Mouse (Mus musculus): ENCODE measurements around the gene Fndc3b. TPM values are rescaled to one million over a fixed set of nuclear protein-coding genes. Genes with fewer than 3 reads are reported as not detected.
A peak's percentile ranks its signal among the peaks of the same experiment; 100 is the strongest.

The Fndc3b gene
- polyA plus RNA-seq, 1 experiment from 2014 or later = 29.0 TPM

GRCm38 (mm10) chr3:27652451-27653011 is 58.6 kb downstream of the Fndc3b start:
- H3K4me1 ChIP-seq (ENCODE audit: control insufficient read depth in 2 of 2, insufficient read depth in 2 of 2, low read length in 2 of 2) = peaks cover 51 to 88% of the 10 kb centered on the region in 2 experiments
- no peaks in the 10 kb centered on the region for H3K27me3 ChIP-seq (ENCODE audit: control insufficient read depth, insufficient read depth, low read length)
- no peak for ATAC-seq (ENCODE audit: insufficient number of reproducible peaks, insufficient read depth, low FRiP score, low read depth)
- 34% methylated on average over 9 of the region's 9 CpGs for WGBS
- H3K4me3 ChIP-seq (ENCODE audit: control insufficient read depth in 1 of 2, insufficient read depth in 1 of 2, low read depth in 1 of 2, low read length in 2 of 2) = no peak overlapping the region
- peak overlapping the region; percentile 49 to 87 for H3K27ac ChIP-seq (replicated peaks in 1 of 2; ENCODE audit: control insufficient read depth in 1 of 2, insufficient read depth in 1 of 2, low read depth in 2 of 2, low read length in 2 of 2)
- H3K4me2 ChIP-seq (ENCODE audit: low read length) = no peak overlapping the region
- H3K9me3 ChIP-seq (ENCODE audit: control insufficient read depth, low read length) = no peaks in the 10 kb centered on the region
- no peak overlapping the region for H3K9ac ChIP-seq (ENCODE audit: low read length)
- H3K36me3 ChIP-seq (ENCODE audit: control insufficient read depth, insufficient read depth, low read length) = no peaks in the 10 kb centered on the region

GRCm38 (mm10) chr3:27651731-27652130 is 59.4 kb downstream of the Fndc3b start:
- H3K9ac ChIP-seq (ENCODE audit: low read length) = no peak overlapping the region
- no peaks in the 10 kb centered on the region for H3K9me3 ChIP-seq (ENCODE audit: control insufficient read depth, low read length)
- H3K27ac ChIP-seq (replicated peaks in 1 of 2; ENCODE audit: control insufficient read depth in 1 of 2, insufficient read depth in 1 of 2, low read depth in 2 of 2, low read length in 2 of 2) = peak overlapping the region in 1 of 2 experiments; percentile 87; a peak in 2 of 4 replicates
- no peak overlapping the region for H3K4me2 ChIP-seq (ENCODE audit: low read length)
- no peaks in the 10 kb centered on the region for H3K27me3 ChIP-seq (ENCODE audit: control insufficient read depth, insufficient read depth, low read length)
- H3K4me1 ChIP-seq (ENCODE audit: control insufficient read depth in 2 of 2, insufficient read depth in 2 of 2, low read length in 2 of 2) = peaks cover 49 to 88% of the 10 kb centered on the region in 2 experiments
- H3K4me3 ChIP-seq (ENCODE audit: control insufficient read depth in 1 of 2, insufficient read depth in 1 of 2, low read depth in 1 of 2, low read length in 2 of 2) = no peak overlapping the region
- 44% methylated on average over 6 of the region's 6 CpGs for WGBS
- no peak for ATAC-seq (ENCODE audit: insufficient number of reproducible peaks, insufficient read depth, low FRiP score, low read depth)
- H3K36me3 ChIP-seq (ENCODE audit: control insufficient read depth, insufficient read depth, low read length) = no peaks in the 10 kb centered on the region

DNA sequence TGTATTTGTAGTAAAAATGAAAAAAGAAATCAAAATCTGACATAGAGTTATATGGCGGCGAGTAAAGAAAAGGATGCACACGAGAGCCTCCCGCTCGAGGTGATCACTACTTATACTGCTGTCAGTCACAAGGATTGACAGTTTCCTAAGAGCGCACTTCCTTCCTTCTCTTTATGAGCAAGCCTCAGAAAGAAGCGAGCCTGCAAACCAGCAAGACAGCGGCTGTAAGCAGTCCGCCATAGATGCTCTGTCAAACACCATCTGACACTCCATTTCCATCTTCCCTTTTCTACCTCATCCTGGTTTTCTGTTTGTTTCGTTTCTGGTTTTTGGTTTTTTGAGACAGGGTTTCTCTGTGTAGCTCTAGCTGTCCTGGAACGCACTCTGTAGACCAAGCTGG is 61.0 kb downstream of the Fndc3b start:
- no peak for ATAC-seq (ENCODE audit: insufficient number of reproducible peaks, insufficient read depth, low FRiP score, low read depth)
- H3K4me3 ChIP-seq (ENCODE audit: control insufficient read depth in 1 of 2, insufficient read depth in 1 of 2, low read depth in 1 of 2, low read length in 2 of 2) = no peak overlapping the region
- WGBS = 88% methylated on average over 11 of the region's 11 CpGs
- 0 out of 4 replicates have a peak overlapping the region, but pooled peaks of 1 of the 2 experiments have one; percentile 27 for H3K27ac ChIP-seq (replicated peaks in 1 of 2; ENCODE audit: control insufficient read depth in 1 of 2, insufficient read depth in 1 of 2, low read depth in 2 of 2, low read length in 2 of 2)
- no peaks in the 10 kb centered on the region for H3K36me3 ChIP-seq (ENCODE audit: control insufficient read depth, insufficient read depth, low read length)
- no peak overlapping the region for H3K9ac ChIP-seq (ENCODE audit: low read length)
- H3K4me2 ChIP-seq (ENCODE audit: low read length) = no peak overlapping the region
- no peaks in the 10 kb centered on the region for H3K9me3 ChIP-seq (ENCODE audit: control insufficient read depth, low read length)
- peaks cover 44 to 84% of the 10 kb centered on the region in 2 experiments for H3K4me1 ChIP-seq (ENCODE audit: control insufficient read depth in 2 of 2, insufficient read depth in 2 of 2, low read length in 2 of 2)
- no peaks in the 10 kb centered on the region for H3K27me3 ChIP-seq (ENCODE audit: control insufficient read depth, insufficient read depth, low read length)

DNA sequence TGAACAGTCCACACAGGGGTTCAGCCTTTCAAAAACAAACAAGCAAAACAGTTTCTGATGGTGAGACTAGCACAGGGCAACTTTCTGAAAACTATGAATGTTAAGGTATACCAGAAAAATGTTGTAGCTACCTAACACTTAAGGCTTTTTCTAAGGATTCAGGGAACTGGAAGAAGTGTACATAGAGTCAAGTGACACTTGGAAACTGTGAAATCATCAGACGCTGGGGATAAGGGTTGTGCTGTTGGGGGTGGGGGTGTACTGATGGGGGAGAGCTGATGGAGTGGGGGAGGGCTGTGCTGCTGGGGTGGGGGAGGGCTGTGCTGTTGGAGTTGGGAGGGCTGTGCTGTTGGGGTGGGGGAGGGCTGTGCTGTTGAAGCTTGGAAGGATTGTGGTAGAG is 61.8 kb downstream of the Fndc3b start:
- peak overlapping the region in 1 of 2 experiments; percentile 56; a peak in 1 of 4 replicates for H3K27ac ChIP-seq (replicated peaks in 1 of 2; ENCODE audit: control insufficient read depth in 1 of 2, insufficient read depth in 1 of 2, low read depth in 2 of 2, low read length in 2 of 2)

DNA sequence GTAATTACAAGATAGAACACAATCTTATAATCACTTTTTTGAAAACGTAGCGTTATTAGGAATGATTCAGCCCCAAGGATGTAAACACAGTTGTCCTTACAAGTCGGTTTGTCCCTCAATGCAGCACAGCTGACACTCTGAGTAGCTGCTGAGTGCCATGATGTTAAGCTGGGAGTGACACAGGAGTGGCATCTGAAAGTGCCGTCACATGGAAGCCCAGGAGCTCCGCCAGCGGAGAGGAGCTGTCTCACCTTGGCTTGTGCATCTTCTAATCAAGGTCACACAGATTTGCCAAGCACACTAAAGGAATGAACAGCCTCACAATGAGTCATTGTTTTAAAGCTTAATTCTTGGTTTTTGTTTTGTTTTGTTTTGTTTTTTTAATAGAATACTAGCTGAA is 68.7 kb downstream of the Fndc3b start:
- ATAC-seq (ENCODE audit: insufficient number of reproducible peaks, insufficient read depth, low FRiP score, low read depth) = 0 out of 2 replicates have a peak, but pooled peaks have one; percentile 52
- no peak overlapping the region for H3K9ac ChIP-seq (ENCODE audit: low read length)
- no peaks in the 10 kb centered on the region for H3K27me3 ChIP-seq (ENCODE audit: control insufficient read depth, insufficient read depth, low read length)
- H3K9me3 ChIP-seq (ENCODE audit: control insufficient read depth, low read length) = no peaks in the 10 kb centered on the region
- 31% methylated on average over 6 of the region's 6 CpGs for WGBS
- peaks cover 36% of the 10 kb centered on the region for H3K36me3 ChIP-seq (ENCODE audit: control insufficient read depth, insufficient read depth, low read length)
- H3K4me2 ChIP-seq (ENCODE audit: low read length) = no peak overlapping the region
- no peak overlapping the region for H3K4me3 ChIP-seq (ENCODE audit: control insufficient read depth in 1 of 2, insufficient read depth in 1 of 2, low read depth in 1 of 2, low read length in 2 of 2)
- H3K27ac ChIP-seq (replicated peaks in 1 of 2; ENCODE audit: control insufficient read depth in 1 of 2, insufficient read depth in 1 of 2, low read depth in 2 of 2, low read length in 2 of 2) = no peak overlapping the region; a peak in 1 of 4 replicates
- peaks cover 28 to 69% of the 10 kb centered on the region in 2 experiments for H3K4me1 ChIP-seq (ENCODE audit: control insufficient read depth in 2 of 2, insufficient read depth in 2 of 2, low read length in 2 of 2)

More for the DNA sequence above, 61.8 kb downstream of the Fndc3b start:
- Histone ChIP-seq H3K4me2 (ENCODE audit: low read length) (no peak overlapping the region), H3K4me1 (ENCODE audit: control insufficient read depth in 2 of 2, insufficient read depth in 2 of 2, low read length in 2 of 2) (peaks cover 41 to 84% of the 10 kb centered on the region in 2 experiments), H3K4me3 (ENCODE audit: control insufficient read depth in 1 of 2, insufficient read depth in 1 of 2, low read depth in 1 of 2, low read length in 2 of 2) (no peak overlapping the region), H3K27me3 (ENCODE audit: control insufficient read depth, insufficient read depth, low read length) (no peaks in the 10 kb centered on the region), H3K36me3 (ENCODE audit: control insufficient read depth, insufficient read depth, low read length) (no peaks in the 10 kb centered on the region), H3K9me3 (ENCODE audit: control insufficient read depth, low read length) (no peaks in the 10 kb centered on the region), H3K9ac (ENCODE audit: low read length) (no peak overlapping the region)
- ATAC-seq (ENCODE audit: insufficient number of reproducible peaks, insufficient read depth, low FRiP score, low read depth) = no peak
- 16% methylated on average over 1 of the region's 1 CpGs for WGBS

GRCm38 (mm10) chr3:27639701-27640100 is 71.4 kb downstream of the Fndc3b start:
- peaks cover 24 to 61% of the 10 kb centered on the region in 2 experiments for H3K4me1 ChIP-seq (ENCODE audit: control insufficient read depth in 2 of 2, insufficient read depth in 2 of 2, low read length in 2 of 2)
- H3K36me3 ChIP-seq (ENCODE audit: control insufficient read depth, insufficient read depth, low read length) = peaks cover 36% of the 10 kb centered on the region
- no peak overlapping the region for H3K9ac ChIP-seq (ENCODE audit: low read length)
- no peaks in the 10 kb centered on the region for H3K9me3 ChIP-seq (ENCODE audit: control insufficient read depth, low read length)
- H3K4me3 ChIP-seq (ENCODE audit: control insufficient read depth in 1 of 2, insufficient read depth in 1 of 2, low read depth in 1 of 2, low read length in 2 of 2) = no peak overlapping the region
- H3K27me3 ChIP-seq (ENCODE audit: control insufficient read depth, insufficient read depth, low read length) = no peaks in the 10 kb centered on the region
- no peak overlapping the region for H3K4me2 ChIP-seq (ENCODE audit: low read length)
- H3K27ac ChIP-seq (replicated peaks in 1 of 2; ENCODE audit: control insufficient read depth in 1 of 2, insufficient read depth in 1 of 2, low read depth in 2 of 2, low read length in 2 of 2) = no peak overlapping the region
- 75% methylated on average over 4 of the region's 4 CpGs for WGBS
- ATAC-seq (ENCODE audit: insufficient number of reproducible peaks, insufficient read depth, low FRiP score, low read depth) = no peak

DNA sequence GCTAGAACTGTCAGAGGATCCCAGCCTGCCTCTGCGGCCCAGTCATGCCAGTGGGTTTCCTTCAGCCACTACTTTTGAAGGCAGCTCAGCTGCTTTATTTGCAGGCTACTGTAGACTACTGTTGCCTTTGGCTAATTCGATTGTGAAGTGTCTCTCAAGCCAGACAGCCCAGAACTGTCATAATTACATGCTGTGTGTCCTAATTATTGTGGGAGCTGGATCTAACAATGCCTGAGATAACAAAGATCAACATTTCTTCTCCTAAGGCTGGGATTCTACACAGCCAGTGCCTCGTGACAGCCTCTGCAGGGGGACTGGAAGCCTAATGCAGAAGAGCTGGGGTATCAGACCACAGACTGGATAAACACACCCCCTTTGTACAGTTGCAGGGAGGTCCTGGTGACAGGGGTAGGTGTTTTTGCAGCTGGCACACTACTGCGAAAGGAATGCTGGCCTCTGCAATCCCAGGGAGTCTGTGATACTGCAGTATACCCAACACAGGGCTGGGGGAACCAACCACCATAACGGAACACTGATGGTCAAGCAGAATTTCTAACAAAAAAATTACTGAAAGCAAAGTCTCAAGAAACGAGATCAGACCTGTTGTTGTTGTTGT is 74.0 kb downstream of the Fndc3b start:
- H3K27me3 ChIP-seq (ENCODE audit: control insufficient read depth, insufficient read depth, low read length) = no peaks in the 10 kb centered on the region
- H3K4me3 ChIP-seq (ENCODE audit: control insufficient read depth in 1 of 2, insufficient read depth in 1 of 2, low read depth in 1 of 2, low read length in 2 of 2) = no peak overlapping the region
- no peaks in the 10 kb centered on the region for H3K9me3 ChIP-seq (ENCODE audit: control insufficient read depth, low read length)
- peaks cover 20 to 53% of the 10 kb centered on the region in 2 experiments for H3K4me1 ChIP-seq (ENCODE audit: control insufficient read depth in 2 of 2, insufficient read depth in 2 of 2, low read length in 2 of 2)
- peak overlapping the region in 1 of 2 experiments; percentile 42; a peak in 1 of 4 replicates for H3K27ac ChIP-seq (replicated peaks in 1 of 2; ENCODE audit: control insufficient read depth in 1 of 2, insufficient read depth in 1 of 2, low read depth in 2 of 2, low read length in 2 of 2)
- H3K36me3 ChIP-seq (ENCODE audit: control insufficient read depth, insufficient read depth, low read length) = peaks cover 31% of the 10 kb centered on the region
- H3K4me2 ChIP-seq (ENCODE audit: low read length) = no peak overlapping the region
- WGBS = 43% methylated on average over 6 of the region's 6 CpGs
- ATAC-seq (ENCODE audit: insufficient number of reproducible peaks, insufficient read depth, low FRiP score, low read depth) = 0 out of 2 replicates have a peak, but pooled peaks have one; percentile 60
- H3K9ac ChIP-seq (ENCODE audit: low read length) = no peak overlapping the region
